Mouse (Mus musculus): Measurements from ENCODE around the gene Cyld. TPM values are rescaled to one million over a fixed set of nuclear protein-coding genes. Genes with fewer than 3 reads are reported as not detected.

Gene Cyld
- polyA plus RNA-seq, 1 experiment: 26.8 TPM

DNA sequence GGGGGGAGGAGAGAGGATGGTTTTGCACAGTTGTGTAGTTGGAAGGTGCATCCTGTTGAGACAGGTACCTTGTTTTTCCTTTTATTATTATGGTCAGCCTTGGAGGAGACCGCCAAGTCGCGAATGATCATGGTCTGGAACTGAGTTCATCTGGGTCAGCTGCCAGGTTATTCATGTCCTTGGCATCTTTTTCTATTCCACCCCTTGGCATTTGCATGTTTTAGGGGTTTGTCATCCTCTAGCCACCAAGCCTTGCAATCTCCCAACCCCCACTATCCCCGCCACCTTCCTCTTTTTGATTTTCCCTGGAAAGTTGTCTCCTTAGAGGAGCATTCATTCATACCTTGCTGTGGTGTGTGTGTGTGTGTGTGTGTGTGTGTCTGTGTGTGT, 809 bp downstream of the Cyld start:
- Histone ChIP-seq H3K4me3 (replicated peaks; ENCODE audit: insufficient read depth, low read depth, low read length) (peak overlapping the region; percentile 88), H3K27ac (ENCODE audit: insufficient read depth, low read length) (peak overlapping the region; percentile 85), H3K4me1 (ENCODE audit: control insufficient read depth, insufficient read depth, low read length) (peaks cover 2% of the 10 kb centered on the region; the same call in 1 of the 2 replicates), H3K27me3 (ENCODE audit: control insufficient read depth, insufficient read depth, low read length) (no peaks in the 10 kb centered on the region)
- no peak for TF ChIP-seq POLR2A (IDR thresholded peaks at IDR 0.05; ENCODE audit: borderline replicate concordance, insufficient read depth, low read length)
- TF ChIP-seq CTCF (IDR thresholded peaks at IDR 0.05; ENCODE audit: borderline replicate concordance, insufficient read depth, low read depth, low read length): no peak
- WGBS: 6% methylated on average over 4 of the region's 4 CpGs
- DNase-seq: peak; percentile 59 to 65

- H3K27ac ChIP-seq (ENCODE audit: insufficient read depth, low read length): no peak overlapping the region
- 23% methylated on average over 2 of the region's 2 CpGs for WGBS
- peaks cover 2% of the 10 kb centered on the region; the same call in 1 of the 2 replicates for H3K4me1 ChIP-seq (ENCODE audit: control insufficient read depth, insufficient read depth, low read length)
- H3K4me3 ChIP-seq (replicated peaks; ENCODE audit: insufficient read depth, low read depth, low read length): peak overlapping the region; percentile 88
- TF ChIP-seq CTCF (IDR thresholded peaks at IDR 0.05; ENCODE audit: borderline replicate concordance, insufficient read depth, low read depth, low read length): no peak
- TF ChIP-seq POLR2A (IDR thresholded peaks at IDR 0.05; ENCODE audit: borderline replicate concordance, insufficient read depth, low read length): no peak
- no peak for DNase-seq
- H3K27me3 ChIP-seq (ENCODE audit: control insufficient read depth, insufficient read depth, low read length): no peaks in the 10 kb centered on the region
These were observed 1.2 kb downstream of the Cyld start for GRCm38 (mm10) chr8:88698048-88698447.

DNA sequence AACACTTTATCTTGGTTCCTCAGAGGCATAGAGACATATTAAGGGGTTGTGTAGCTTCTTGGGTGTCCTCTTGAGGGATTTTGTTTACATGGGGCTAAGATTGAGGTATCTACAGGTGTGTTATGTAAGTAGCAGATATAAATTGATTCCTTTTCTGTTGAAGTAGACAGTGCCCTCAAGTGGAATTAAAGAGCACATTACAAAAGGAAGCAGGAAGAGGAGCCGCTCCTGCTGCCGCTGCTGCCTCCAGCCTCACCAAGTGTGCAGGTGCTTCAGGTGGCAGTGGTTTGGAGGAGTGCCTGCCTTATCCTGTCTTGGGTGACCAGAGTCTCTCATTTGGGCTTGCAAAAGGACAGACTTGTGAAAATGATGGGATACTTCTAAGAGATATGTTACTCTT, 4.8 kb downstream of the Cyld start:
- Histone ChIP-seq H3K27ac (ENCODE audit: insufficient read depth, low read length) (no peak overlapping the region), H3K27me3 (ENCODE audit: control insufficient read depth, insufficient read depth, low read length) (no peaks in the 10 kb centered on the region), H3K4me3 (replicated peaks; ENCODE audit: insufficient read depth, low read depth, low read length) (no peak overlapping the region), H3K4me1 (ENCODE audit: control insufficient read depth, insufficient read depth, low read length) (peaks cover 2% of the 10 kb centered on the region; the same call in 1 of the 2 replicates)
- TF ChIP-seq CTCF (IDR thresholded peaks at IDR 0.05; ENCODE audit: borderline replicate concordance, insufficient read depth, low read depth, low read length) (peak; percentile 57; the same call in 1 of the 2 replicates), POLR2A (IDR thresholded peaks at IDR 0.05; ENCODE audit: borderline replicate concordance, insufficient read depth, low read length) (no peak)
- peak; percentile 42 to 59 for DNase-seq
- 9% methylated on average over 2 of the region's 2 CpGs for WGBS

- no peak for DNase-seq
- no peaks in the 10 kb centered on the region for H3K27me3 ChIP-seq (ENCODE audit: control insufficient read depth, insufficient read depth, low read length)
- 86% methylated on average over 3 of the region's 3 CpGs for WGBS
- no peak overlapping the region for H3K27ac ChIP-seq (ENCODE audit: insufficient read depth, low read length)
- no peak overlapping the region for H3K4me3 ChIP-seq (replicated peaks; ENCODE audit: insufficient read depth, low read depth, low read length)
- H3K4me1 ChIP-seq (ENCODE audit: control insufficient read depth, insufficient read depth, low read length): peaks cover 2% of the 10 kb centered on the region; the same call in 1 of the 2 replicates
- TF ChIP-seq CTCF (IDR thresholded peaks at IDR 0.05; ENCODE audit: borderline replicate concordance, insufficient read depth, low read depth, low read length) (no peak), POLR2A (IDR thresholded peaks at IDR 0.05; ENCODE audit: borderline replicate concordance, insufficient read depth, low read length) (no peak)
These were observed 6.0 kb downstream of the Cyld start for GRCm38 (mm10) chr8:88702816-88703215.

- H3K27ac ChIP-seq (ENCODE audit: insufficient read depth, low read length): no peak overlapping the region
- no peaks in the 10 kb centered on the region for H3K4me1 ChIP-seq (ENCODE audit: control insufficient read depth, insufficient read depth, low read length)
- no peaks in the 10 kb centered on the region for H3K27me3 ChIP-seq (ENCODE audit: control insufficient read depth, insufficient read depth, low read length)
- 94% methylated on average over 2 of the region's 2 CpGs for WGBS
- DNase-seq: no peak
- TF ChIP-seq CTCF (IDR thresholded peaks at IDR 0.05; ENCODE audit: borderline replicate concordance, insufficient read depth, low read depth, low read length) (no peak), POLR2A (IDR thresholded peaks at IDR 0.05; ENCODE audit: borderline replicate concordance, insufficient read depth, low read length) (no peak)
- H3K4me3 ChIP-seq (replicated peaks; ENCODE audit: insufficient read depth, low read depth, low read length): no peak overlapping the region
These were observed 26.6 kb downstream of the Cyld start for GRCm38 (mm10) chr8:88723256-88723963.

DNA sequence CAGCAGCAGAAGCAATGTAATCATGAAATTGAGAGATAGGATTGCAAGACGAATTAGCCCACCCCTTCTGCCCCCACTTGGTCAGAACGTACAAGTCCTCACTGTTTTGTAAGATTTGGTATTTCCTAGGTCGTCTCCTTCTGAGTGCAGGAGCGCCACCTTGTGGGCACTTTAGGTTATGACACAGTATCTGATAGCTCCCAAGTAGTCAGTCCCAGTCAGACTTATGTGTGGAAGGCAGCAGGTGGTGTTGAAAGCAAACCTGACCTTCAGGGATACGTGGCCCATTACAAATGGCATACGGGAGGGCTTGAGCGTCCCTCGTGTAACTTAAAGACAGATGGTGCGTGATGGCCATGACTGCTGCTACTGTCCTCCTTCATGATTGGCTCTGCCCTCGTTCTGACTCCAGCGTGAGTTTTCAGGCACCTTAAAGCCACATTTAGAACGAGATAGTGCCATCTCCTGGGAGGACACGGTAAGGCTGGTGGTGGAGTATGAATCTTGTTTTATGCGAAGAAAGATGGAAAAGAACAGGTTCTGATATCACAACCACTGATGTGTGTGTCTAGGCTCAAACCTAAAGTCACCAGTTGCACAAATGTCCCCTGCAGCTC, 58.5 kb downstream of the Cyld start:
- DNase-seq: peak; percentile 71 to 82
- Histone ChIP-seq H3K4me1 (ENCODE audit: control insufficient read depth, insufficient read depth, low read length) (no peaks in the 10 kb centered on the region), H3K27me3 (ENCODE audit: control insufficient read depth, insufficient read depth, low read length) (no peaks in the 10 kb centered on the region), H3K4me3 (replicated peaks; ENCODE audit: insufficient read depth, low read depth, low read length) (peak overlapping the region; percentile 4), H3K27ac (ENCODE audit: insufficient read depth, low read length) (no peak overlapping the region)
- no peak for TF ChIP-seq POLR2A (IDR thresholded peaks at IDR 0.05; ENCODE audit: borderline replicate concordance, insufficient read depth, low read length)
- peak; percentile 82 for TF ChIP-seq CTCF (IDR thresholded peaks at IDR 0.05; ENCODE audit: borderline replicate concordance, insufficient read depth, low read depth, low read length)
- WGBS: 1% methylated on average over 14 of the region's 14 CpGs

DNA sequence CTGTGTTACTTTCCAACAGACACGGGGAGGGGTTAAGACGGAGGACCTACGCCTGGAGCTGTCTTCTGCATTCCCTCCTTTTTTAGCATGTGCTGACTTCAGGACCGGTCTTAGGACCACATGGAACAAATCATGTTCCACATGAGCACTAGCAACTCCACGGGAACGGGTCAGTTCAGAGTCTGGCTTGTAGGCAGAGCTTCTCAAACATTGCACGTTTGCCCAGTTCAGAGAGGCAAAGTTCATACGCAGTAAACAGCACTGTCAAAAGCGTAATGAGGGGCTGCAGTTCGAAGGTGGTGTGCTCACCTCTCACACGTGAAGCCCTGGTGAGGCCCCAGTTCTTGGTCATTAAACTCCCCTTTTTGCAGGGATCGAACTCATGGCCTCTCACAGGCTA, 65.2 kb downstream of the Cyld start:
- DNase-seq: no peak
- Histone ChIP-seq H3K27me3 (ENCODE audit: control insufficient read depth, insufficient read depth, low read length) (no peaks in the 10 kb centered on the region), H3K4me3 (replicated peaks; ENCODE audit: insufficient read depth, low read depth, low read length) (no peak overlapping the region), H3K4me1 (ENCODE audit: control insufficient read depth, insufficient read depth, low read length) (no peaks in the 10 kb centered on the region), H3K27ac (ENCODE audit: insufficient read depth, low read length) (no peak overlapping the region)
- no peak for TF ChIP-seq CTCF (IDR thresholded peaks at IDR 0.05; ENCODE audit: borderline replicate concordance, insufficient read depth, low read depth, low read length)
- TF ChIP-seq POLR2A (IDR thresholded peaks at IDR 0.05; ENCODE audit: borderline replicate concordance, insufficient read depth, low read length): no peak
- 87% methylated on average over 12 of the region's 12 CpGs for WGBS

DNA sequence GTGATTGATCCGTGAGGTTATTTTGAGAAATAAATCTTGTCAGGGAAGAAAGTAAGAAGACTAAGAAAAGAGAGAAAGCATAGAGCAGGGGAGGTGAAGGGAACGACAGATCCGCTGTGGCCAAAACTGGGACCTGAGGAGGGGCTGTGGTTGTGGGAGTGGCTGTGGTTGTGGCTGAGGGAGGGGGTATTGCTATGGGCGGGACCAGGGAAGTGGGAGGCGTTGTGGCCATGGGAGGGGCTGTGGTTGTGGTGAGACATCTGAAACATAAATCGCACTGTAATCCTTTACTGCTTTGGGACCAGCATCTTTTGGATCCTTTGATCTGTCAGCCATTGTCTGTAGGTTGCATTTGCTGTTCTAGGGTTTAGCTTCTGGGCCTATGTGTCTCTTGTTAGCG, 74.4 kb downstream of the Cyld start:
- 89% methylated on average over 7 of the region's 7 CpGs for whole genome bisulfite sequencing
- H3K4me1 ChIP-seq (ENCODE audit: control insufficient read depth, insufficient read depth, low read length): peaks cover 9% of the 10 kb centered on the region; the same call in 1 of the 2 replicates
- no peak overlapping the region for H3K4me3 ChIP-seq (replicated peaks; ENCODE audit: insufficient read depth, low read depth, low read length)
- no peak for DNase-seq
- TF ChIP-seq POLR2A (IDR thresholded peaks at IDR 0.05; ENCODE audit: borderline replicate concordance, insufficient read depth, low read length) (no peak), CTCF (IDR thresholded peaks at IDR 0.05; ENCODE audit: borderline replicate concordance, insufficient read depth, low read depth, low read length) (no peak)
- H3K27ac ChIP-seq (ENCODE audit: insufficient read depth, low read length): no peak overlapping the region
- H3K27me3 ChIP-seq (ENCODE audit: control insufficient read depth, insufficient read depth, low read length): no peaks in the 10 kb centered on the region
